Mouse (Mus musculus): ENCODE data around the gene Reep3. TPM values are rescaled to one million over a fixed set of nuclear protein-coding genes. Genes with fewer than 3 reads are reported as not detected.
A peak's percentile ranks its signal among the peaks of the same experiment; 100 is the strongest.

Reep3 gene
- polyA plus RNA-seq, 1 experiment from 2014 or later, result 37.7 TPM

GRCm38 (mm10) chr10:67055867-67056856 lies 40.6 kb downstream of the Reep3 start:
- H3K4me2 ChIP-seq (ENCODE audit: low read depth, low read length), result no peak overlapping the region

GRCm38 (mm10) chr10:67053475-67053874 lies 43.3 kb downstream of the Reep3 start:
- Histone ChIP-seq H3K27me3 (ENCODE audit: control insufficient read depth, insufficient read depth, low read length) (no peaks in the 10 kb centered on the region), H3K4me3 (ENCODE audit: low read depth, low read length) (no peak overlapping the region), H3K4me1 (ENCODE audit: control insufficient read depth, insufficient read depth, low read length) (peaks cover 14% of the 10 kb centered on the region; the same call in 1 of the 2 replicates), H3K4me2 (ENCODE audit: low read depth, low read length) (no peak overlapping the region), H3K9ac (replicated peaks; ENCODE audit: low read depth, low read length) (no peak overlapping the region), H3K27ac (ENCODE audit: low read depth, low read length) (0 out of 2 replicates have a peak overlapping the region, but pooled peaks have one; percentile 48), H3K36me3 (ENCODE audit: control insufficient read depth, insufficient read depth, low read length) (no peaks in the 10 kb centered on the region), H3K9me3 (ENCODE audit: control insufficient read depth, low read length) (no peaks in the 10 kb centered on the region)
- ATAC-seq (ENCODE audit: low read depth), result peak; percentile 73
- 14% methylated on average over 9 of the region's 9 CpGs for WGBS

More at GRCm38 (mm10) chr10:67055867-67056856, 40.6 kb downstream of the Reep3 start:
- H3K36me3 ChIP-seq (ENCODE audit: control insufficient read depth, insufficient read depth, low read length), result no peaks in the 10 kb centered on the region
- no peak overlapping the region for H3K4me3 ChIP-seq (ENCODE audit: low read depth, low read length)
- 61% methylated on average over 17 of the region's 17 CpGs for WGBS
- H3K27ac ChIP-seq (ENCODE audit: low read depth, low read length), result peak overlapping the region; percentile 49; the same call in 1 of the 2 replicates
- no peak for ATAC-seq (ENCODE audit: low read depth)
- H3K4me1 ChIP-seq (ENCODE audit: control insufficient read depth, insufficient read depth, low read length), result peaks cover 26% of the 10 kb centered on the region; the same call in 1 of the 2 replicates
- H3K27me3 ChIP-seq (ENCODE audit: control insufficient read depth, insufficient read depth, low read length), result no peaks in the 10 kb centered on the region
- no peak overlapping the region for H3K9ac ChIP-seq (replicated peaks; ENCODE audit: low read depth, low read length)
- no peaks in the 10 kb centered on the region for H3K9me3 ChIP-seq (ENCODE audit: control insufficient read depth, low read length)

GRCm38 (mm10) chr10:67052429-67052828 lies 44.3 kb downstream of the Reep3 start:
- H3K36me3 ChIP-seq (ENCODE audit: control insufficient read depth, insufficient read depth, low read length), result no peaks in the 10 kb centered on the region
- 59% methylated on average over 9 of the region's 9 CpGs for WGBS

GRCm38 (mm10) chr10:67051466-67051865 lies 45.3 kb downstream of the Reep3 start:
- Histone ChIP-seq H3K27ac (ENCODE audit: low read depth, low read length) (no peak overlapping the region), H3K9ac (replicated peaks; ENCODE audit: low read depth, low read length) (no peak overlapping the region), H3K4me2 (ENCODE audit: low read depth, low read length) (no peak overlapping the region), H3K4me3 (ENCODE audit: low read depth, low read length) (no peak overlapping the region), H3K27me3 (ENCODE audit: control insufficient read depth, insufficient read depth, low read length) (no peaks in the 10 kb centered on the region), H3K9me3 (ENCODE audit: control insufficient read depth, low read length) (no peaks in the 10 kb centered on the region), H3K36me3 (ENCODE audit: control insufficient read depth, insufficient read depth, low read length) (no peaks in the 10 kb centered on the region), H3K4me1 (ENCODE audit: control insufficient read depth, insufficient read depth, low read length) (peaks cover 15% of the 10 kb centered on the region; the same call in 1 of the 2 replicates)
- ATAC-seq (ENCODE audit: low read depth), result no peak
- 73% methylated on average over 5 of the region's 5 CpGs for WGBS

More at GRCm38 (mm10) chr10:67052429-67052828, 44.3 kb downstream of the Reep3 start:
- Histone ChIP-seq H3K27me3 (ENCODE audit: control insufficient read depth, insufficient read depth, low read length) (no peaks in the 10 kb centered on the region), H3K9ac (replicated peaks; ENCODE audit: low read depth, low read length) (no peak overlapping the region), H3K4me1 (ENCODE audit: control insufficient read depth, insufficient read depth, low read length) (peaks cover 15% of the 10 kb centered on the region; the same call in 1 of the 2 replicates), H3K9me3 (ENCODE audit: control insufficient read depth, low read length) (no peaks in the 10 kb centered on the region), H3K4me3 (ENCODE audit: low read depth, low read length) (no peak overlapping the region), H3K27ac (ENCODE audit: low read depth, low read length) (peak overlapping the region; percentile 48), H3K4me2 (ENCODE audit: low read depth, low read length) (no peak overlapping the region)
- ATAC-seq (ENCODE audit: low read depth), result no peak

- no peak for ATAC-seq (ENCODE audit: low read depth)
- no peak overlapping the region for H3K4me3 ChIP-seq (ENCODE audit: low read depth, low read length)
- H3K9me3 ChIP-seq (ENCODE audit: control insufficient read depth, low read length), result no peaks in the 10 kb centered on the region
- peaks cover 15% of the 10 kb centered on the region; the same call in 1 of the 2 replicates for H3K4me1 ChIP-seq (ENCODE audit: control insufficient read depth, insufficient read depth, low read length)
- H3K9ac ChIP-seq (replicated peaks; ENCODE audit: low read depth, low read length), result no peak overlapping the region
- H3K27ac ChIP-seq (ENCODE audit: low read depth, low read length), result no peak overlapping the region
- WGBS, result 59% methylated on average over 6 of the region's 7 CpGs
- H3K36me3 ChIP-seq (ENCODE audit: control insufficient read depth, insufficient read depth, low read length), result no peaks in the 10 kb centered on the region
- H3K27me3 ChIP-seq (ENCODE audit: control insufficient read depth, insufficient read depth, low read length), result no peaks in the 10 kb centered on the region
- H3K4me2 ChIP-seq (ENCODE audit: low read depth, low read length), result no peak overlapping the region
Observed at GRCm38 (mm10) chr10:67050766-67051165, 46.0 kb downstream of the Reep3 start.

GRCm38 (mm10) chr10:67049621-67050020 lies 47.1 kb downstream of the Reep3 start:
- no peak for ATAC-seq (ENCODE audit: low read depth)
- 91% methylated on average over 7 of the region's 7 CpGs for WGBS
- peaks cover 21% of the 10 kb centered on the region; the same call in 1 of the 2 replicates for H3K4me1 ChIP-seq (ENCODE audit: control insufficient read depth, insufficient read depth, low read length)

GRCm38 (mm10) chr10:67048871-67049615 lies 47.7 kb downstream of the Reep3 start:
- H3K4me1 ChIP-seq (ENCODE audit: control insufficient read depth, insufficient read depth, low read length), result peaks cover 21% of the 10 kb centered on the region; the same call in 1 of the 2 replicates

More at GRCm38 (mm10) chr10:67049621-67050020, 47.1 kb downstream of the Reep3 start:
- no peak overlapping the region for H3K27ac ChIP-seq (ENCODE audit: low read depth, low read length)
- H3K4me3 ChIP-seq (ENCODE audit: low read depth, low read length), result no peak overlapping the region
- H3K36me3 ChIP-seq (ENCODE audit: control insufficient read depth, insufficient read depth, low read length), result no peaks in the 10 kb centered on the region
- no peaks in the 10 kb centered on the region for H3K9me3 ChIP-seq (ENCODE audit: control insufficient read depth, low read length)
- no peak overlapping the region for H3K9ac ChIP-seq (replicated peaks; ENCODE audit: low read depth, low read length)
- no peak overlapping the region for H3K4me2 ChIP-seq (ENCODE audit: low read depth, low read length)
- no peaks in the 10 kb centered on the region for H3K27me3 ChIP-seq (ENCODE audit: control insufficient read depth, insufficient read depth, low read length)

GRCm38 (mm10) chr10:67047712-67048645 lies 48.8 kb downstream of the Reep3 start:
- WGBS, result 70% methylated on average over 18 of the region's 18 CpGs
- H3K27ac ChIP-seq (ENCODE audit: low read depth, low read length), result no peak overlapping the region
- no peak overlapping the region for H3K4me3 ChIP-seq (ENCODE audit: low read depth, low read length)
- ATAC-seq (ENCODE audit: low read depth), result no peak
- no peak overlapping the region for H3K9ac ChIP-seq (replicated peaks; ENCODE audit: low read depth, low read length)
- no peak overlapping the region for H3K4me2 ChIP-seq (ENCODE audit: low read depth, low read length)
- H3K4me1 ChIP-seq (ENCODE audit: control insufficient read depth, insufficient read depth, low read length), result peaks cover 17% of the 10 kb centered on the region; the same call in 1 of the 2 replicates
- H3K27me3 ChIP-seq (ENCODE audit: control insufficient read depth, insufficient read depth, low read length), result no peaks in the 10 kb centered on the region
- no peaks in the 10 kb centered on the region for H3K9me3 ChIP-seq (ENCODE audit: control insufficient read depth, low read length)
- no peaks in the 10 kb centered on the region for H3K36me3 ChIP-seq (ENCODE audit: control insufficient read depth, insufficient read depth, low read length)

More at GRCm38 (mm10) chr10:67048871-67049615, 47.7 kb downstream of the Reep3 start:
- Histone ChIP-seq H3K9me3 (ENCODE audit: control insufficient read depth, low read length) (no peaks in the 10 kb centered on the region), H3K4me3 (ENCODE audit: low read depth, low read length) (no peak overlapping the region), H3K36me3 (ENCODE audit: control insufficient read depth, insufficient read depth, low read length) (no peaks in the 10 kb centered on the region), H3K9ac (replicated peaks; ENCODE audit: low read depth, low read length) (no peak overlapping the region), H3K4me2 (ENCODE audit: low read depth, low read length) (no peak overlapping the region), H3K27me3 (ENCODE audit: control insufficient read depth, insufficient read depth, low read length) (no peaks in the 10 kb centered on the region), H3K27ac (ENCODE audit: low read depth, low read length) (no peak overlapping the region)
- no peak for ATAC-seq (ENCODE audit: low read depth)
- 95% methylated on average over 13 of the region's 13 CpGs for WGBS
